Mouse (Mus musculus): ENCODE results near the gene Klhl2. TPM values are rescaled to one million over a fixed set of nuclear protein-coding genes. Genes with fewer than 3 reads are reported as not detected.

Klhl2 gene
- polyA plus RNA-seq (2015; fragmentation: Nextera tagmentation; extraction: Ambion mirVana): 38.1 and 40.5 TPM in 2 replicates

DNA sequence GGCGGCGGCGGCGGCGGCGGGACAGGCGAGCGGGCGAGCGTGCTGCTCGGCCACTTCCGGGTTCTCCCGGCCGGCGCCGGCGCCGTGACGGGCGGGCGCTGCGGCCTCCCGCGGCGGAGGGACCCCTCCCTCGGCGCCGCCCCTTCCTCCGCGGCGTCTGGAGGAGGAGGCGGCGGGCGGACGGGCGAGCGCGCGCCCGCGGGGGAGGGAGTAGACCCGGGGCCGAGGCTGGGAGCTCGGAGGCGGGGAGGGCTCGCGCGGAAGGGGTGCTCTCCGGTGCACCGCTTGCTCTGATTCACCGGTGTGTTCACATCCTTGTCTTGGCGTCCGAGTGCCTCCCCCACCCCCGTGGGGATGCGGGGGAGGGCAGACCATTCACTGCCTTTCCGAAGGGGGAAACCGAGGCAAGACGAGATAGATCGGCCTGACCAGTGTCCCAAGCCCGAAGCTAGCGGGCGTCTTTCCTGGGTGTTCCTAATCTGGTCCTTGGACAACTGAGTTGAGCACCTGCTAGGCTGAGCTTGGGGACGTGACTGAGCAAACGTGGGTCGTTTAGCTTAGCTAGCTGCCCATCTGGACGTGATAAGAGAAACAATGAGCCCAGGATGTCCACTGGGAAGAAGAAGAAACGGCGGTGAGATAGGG is at the start of gene Klhl2:
Klhl2 (minus strand) TSS at position 121 of the 645 bp plus-strand sequence.
- Histone ChIP-seq H3K4me1 (replicated peaks) (peaks cover 30% of the 10 kb centered on the region), H3K4me3 (peak within 1 kb of the TSS; percentile 90), H3K9me3 (no peaks in the 10 kb centered on the region), H3K9ac (peak within 1 kb of the TSS; percentile 91), H3K36me3 (no peaks in the 10 kb centered on the region), H3K27ac (replicated peaks) (peak within 1 kb of the TSS; percentile 94), H3K4me2 (peak within 1 kb of the TSS; percentile 75), H3K27me3 (no peaks in the 10 kb centered on the region)
- WGBS: under 1% methylated on average over 44 of the region's 68 CpGs
- peak; percentile 91 for ATAC-seq (ENCODE audit: low FRiP score, low read depth)

DNA sequence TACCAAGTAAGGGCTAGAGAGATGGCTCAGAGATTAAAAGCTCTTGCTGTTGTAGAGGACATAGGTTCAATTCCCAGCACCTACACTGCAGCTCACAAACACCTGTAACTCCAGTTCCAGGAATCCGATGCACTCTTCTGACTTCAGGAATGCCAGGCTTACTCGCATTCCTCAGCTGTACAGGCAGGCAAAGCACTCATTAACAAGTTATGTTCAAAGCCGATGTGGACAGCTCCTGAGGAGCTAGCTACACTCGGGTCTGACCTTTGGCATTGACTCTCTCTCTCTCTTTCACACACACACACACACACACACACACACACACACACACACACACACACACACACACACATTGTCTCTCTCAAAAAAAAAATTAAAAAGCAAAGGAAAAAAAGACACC is 48.9 kb upstream of the Klhl2 start:
- WGBS: 45% methylated on average over 4 of the region's 4 CpGs
- ATAC-seq (ENCODE audit: low FRiP score, low read depth): no peak

DNA sequence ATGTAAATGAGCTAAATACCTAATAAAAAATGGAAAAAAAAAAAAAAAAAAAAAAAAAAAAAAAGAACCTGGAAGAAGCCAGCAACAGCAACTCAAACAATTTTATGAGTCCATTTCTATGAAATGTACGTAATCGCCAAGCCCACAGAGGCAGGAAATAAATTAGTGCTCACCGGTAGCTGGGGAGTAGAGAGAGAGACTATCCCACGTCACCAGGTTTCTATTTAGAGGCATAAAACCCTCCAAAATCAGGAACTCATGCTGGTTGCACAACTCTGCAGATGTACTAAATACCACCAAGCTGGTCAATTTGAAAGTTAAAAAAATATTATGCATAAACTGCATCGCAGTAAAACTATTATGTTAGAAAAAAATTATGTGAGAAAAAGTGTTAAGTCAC is 46.9 kb upstream of the Klhl2 start:
- no peaks in the 10 kb centered on the region for H3K36me3 ChIP-seq
- 91% methylated on average over 5 of the region's 5 CpGs for WGBS
- ATAC-seq (ENCODE audit: low FRiP score, low read depth): no peak

More for the DNA sequence above, 48.9 kb upstream of the Klhl2 start:
- Histone ChIP-seq H3K27me3 (no peaks in the 10 kb centered on the region), H3K4me1 (replicated peaks) (no peaks in the 10 kb centered on the region), H3K9ac (no peak overlapping the region), H3K9me3 (no peaks in the 10 kb centered on the region), H3K36me3 (no peaks in the 10 kb centered on the region), H3K4me2 (no peak overlapping the region), H3K4me3 (no peak overlapping the region), H3K27ac (replicated peaks) (no peak overlapping the region)

DNA sequence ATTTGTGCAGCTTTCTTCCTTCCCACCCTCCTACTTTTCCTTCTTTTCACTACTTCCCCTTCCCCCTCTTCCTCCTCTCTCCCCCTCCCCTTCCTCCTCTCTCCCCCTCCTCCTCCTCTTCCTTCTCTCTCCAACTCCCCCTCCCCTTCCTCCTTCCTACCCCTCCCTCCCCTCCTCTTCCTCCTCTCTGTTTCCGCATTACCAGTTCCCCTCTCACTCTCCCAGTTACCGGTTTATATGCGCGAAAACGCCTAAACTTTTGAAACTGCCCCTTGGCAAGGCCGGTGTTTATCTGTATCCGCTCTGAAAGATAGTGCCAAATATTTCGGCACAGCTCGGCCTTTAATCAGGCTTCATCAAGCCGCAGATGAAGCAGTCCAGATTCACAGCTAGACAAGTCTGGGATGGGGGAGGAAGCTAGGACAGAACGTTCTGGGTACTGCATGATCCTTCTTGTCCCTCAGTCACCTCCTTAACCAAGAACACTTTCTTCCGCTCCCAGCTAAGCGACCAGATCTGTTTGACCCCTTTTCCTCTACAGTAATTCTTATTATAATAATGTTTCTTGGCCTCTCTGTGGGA is 30.9 kb upstream of the Klhl2 start:
- 45% methylated on average over 13 of the region's 13 CpGs for WGBS
- no peak for ATAC-seq (ENCODE audit: low FRiP score, low read depth)
- H3K27me3 ChIP-seq: no peaks in the 10 kb centered on the region
- H3K4me3 ChIP-seq: no peak overlapping the region
- H3K9ac ChIP-seq: no peak overlapping the region
- H3K36me3 ChIP-seq: no peaks in the 10 kb centered on the region
- no peaks in the 10 kb centered on the region for H3K9me3 ChIP-seq
- no peak overlapping the region for H3K4me2 ChIP-seq
- H3K27ac ChIP-seq (replicated peaks): no peak overlapping the region
- no peaks in the 10 kb centered on the region for H3K4me1 ChIP-seq (replicated peaks)

More for the DNA sequence above, 46.9 kb upstream of the Klhl2 start:
- Histone ChIP-seq H3K27me3 (no peaks in the 10 kb centered on the region), H3K4me1 (replicated peaks) (no peaks in the 10 kb centered on the region), H3K4me2 (no peak overlapping the region), H3K9ac (no peak overlapping the region), H3K9me3 (no peaks in the 10 kb centered on the region), H3K4me3 (no peak overlapping the region), H3K27ac (replicated peaks) (no peak overlapping the region)

DNA sequence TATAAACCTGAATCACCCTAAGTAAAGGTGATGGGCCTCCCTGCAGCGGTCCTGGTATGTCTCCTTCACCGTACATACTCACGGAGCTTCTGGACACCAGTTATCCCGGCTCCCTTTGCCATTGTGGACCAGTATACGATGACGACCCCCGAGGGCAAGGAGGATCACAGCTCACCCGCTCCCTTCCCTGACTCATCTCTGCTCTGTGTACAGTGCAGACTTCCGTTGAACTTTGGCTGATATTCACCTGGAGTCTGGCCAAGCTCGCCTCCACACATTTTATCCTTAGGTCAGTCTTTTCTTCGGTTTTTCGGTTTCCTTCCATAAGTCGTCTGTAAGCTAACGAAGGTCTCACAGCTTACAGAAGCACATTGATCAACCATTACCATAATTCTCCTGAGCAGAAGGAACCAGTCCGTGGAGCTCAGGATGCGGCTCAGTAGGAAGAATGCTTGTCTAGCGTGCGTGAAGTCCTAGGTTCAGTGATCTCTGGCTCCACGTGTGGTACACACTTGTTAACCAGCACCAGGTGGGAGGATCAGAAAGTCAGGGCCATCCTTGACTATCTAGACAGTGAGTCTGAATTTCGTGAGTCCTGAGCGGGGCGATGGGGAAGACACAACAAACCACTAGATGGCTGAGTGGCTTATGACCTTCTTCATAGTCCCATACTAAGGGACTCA is 28.0 kb upstream of the Klhl2 start:
- Histone ChIP-seq H3K4me2 (no peak overlapping the region), H3K4me1 (replicated peaks) (no peaks in the 10 kb centered on the region), H3K9me3 (no peaks in the 10 kb centered on the region), H3K36me3 (no peaks in the 10 kb centered on the region), H3K9ac (no peak overlapping the region), H3K4me3 (no peak overlapping the region), H3K27me3 (no peaks in the 10 kb centered on the region), H3K27ac (replicated peaks) (no peak overlapping the region)
- ATAC-seq (ENCODE audit: low FRiP score, low read depth): no peak
- WGBS: 93% methylated on average over 22 of the region's 22 CpGs

DNA sequence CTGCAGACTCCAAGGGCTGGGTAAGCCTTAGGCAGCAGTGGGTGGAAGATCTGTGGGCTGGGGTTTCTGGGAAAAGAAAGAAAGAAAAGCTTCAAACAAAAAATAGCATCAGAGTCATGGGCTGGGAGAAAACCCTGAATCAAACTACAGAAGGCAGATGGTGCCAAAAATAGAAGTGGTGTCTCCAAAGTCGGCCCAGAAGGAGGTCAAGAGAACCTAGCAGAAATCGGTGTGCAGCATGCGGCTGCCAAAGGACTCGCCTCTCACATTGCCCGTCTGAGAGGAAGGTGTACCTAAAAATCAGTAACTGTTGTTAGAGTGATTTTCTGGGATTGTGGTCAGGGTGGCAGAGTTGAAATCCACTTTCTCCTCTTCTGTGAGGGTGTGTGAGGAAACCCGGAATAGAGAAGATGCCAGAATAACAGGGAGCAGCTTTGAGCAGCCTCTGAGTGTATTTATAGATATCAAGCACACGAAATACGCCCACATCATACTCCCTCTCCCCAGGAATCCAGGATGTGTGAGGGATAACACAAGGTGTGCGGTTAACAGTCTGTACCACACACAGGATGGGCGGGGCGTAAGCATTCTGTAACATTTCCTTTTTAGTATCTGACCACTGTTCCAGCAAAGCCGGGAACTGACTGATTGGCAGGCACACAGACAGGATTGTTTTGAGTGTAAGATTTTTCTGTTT is 21.8 kb upstream of the Klhl2 start:
- no peak for ATAC-seq (ENCODE audit: low FRiP score, low read depth)
- WGBS: 91% methylated on average over 12 of the region's 12 CpGs

DNA sequence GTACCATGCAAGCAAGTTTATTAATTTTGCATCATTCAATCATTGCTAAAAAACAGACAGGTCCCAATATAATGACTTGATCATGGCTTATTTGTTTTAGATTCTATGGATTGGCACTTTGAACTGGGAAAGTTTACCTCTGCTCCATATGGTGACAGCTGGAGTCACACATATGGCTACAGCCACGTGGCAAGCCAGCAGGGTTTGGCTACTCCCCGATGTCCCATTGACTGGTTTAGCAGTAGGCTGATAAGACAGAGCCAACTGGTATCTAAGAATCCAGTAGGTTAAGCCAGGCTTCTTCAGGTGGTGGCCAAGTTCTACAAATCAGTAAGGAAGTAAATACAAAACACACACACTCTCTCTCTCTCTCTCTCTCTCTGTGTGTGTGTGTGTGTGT is 20.4 kb upstream of the Klhl2 start:
- no peaks in the 10 kb centered on the region for H3K4me1 ChIP-seq (replicated peaks)
- no peak overlapping the region for H3K4me3 ChIP-seq
- H3K4me2 ChIP-seq: no peak overlapping the region
- 55% methylated on average over 2 of the region's 2 CpGs for WGBS
- H3K36me3 ChIP-seq: no peaks in the 10 kb centered on the region
- no peak for ATAC-seq (ENCODE audit: low FRiP score, low read depth)
- no peaks in the 10 kb centered on the region for H3K27me3 ChIP-seq
- no peaks in the 10 kb centered on the region for H3K9me3 ChIP-seq
- no peak overlapping the region for H3K9ac ChIP-seq
- H3K27ac ChIP-seq (replicated peaks): no peak overlapping the region

More for the DNA sequence above, 21.8 kb upstream of the Klhl2 start:
- no peak overlapping the region for H3K27ac ChIP-seq (replicated peaks)
- H3K4me1 ChIP-seq (replicated peaks): no peaks in the 10 kb centered on the region
- H3K9ac ChIP-seq: no peak overlapping the region
- no peak overlapping the region for H3K4me3 ChIP-seq
- no peaks in the 10 kb centered on the region for H3K36me3 ChIP-seq
- no peaks in the 10 kb centered on the region for H3K27me3 ChIP-seq
- H3K9me3 ChIP-seq: no peaks in the 10 kb centered on the region
- H3K4me2 ChIP-seq: no peak overlapping the region

DNA sequence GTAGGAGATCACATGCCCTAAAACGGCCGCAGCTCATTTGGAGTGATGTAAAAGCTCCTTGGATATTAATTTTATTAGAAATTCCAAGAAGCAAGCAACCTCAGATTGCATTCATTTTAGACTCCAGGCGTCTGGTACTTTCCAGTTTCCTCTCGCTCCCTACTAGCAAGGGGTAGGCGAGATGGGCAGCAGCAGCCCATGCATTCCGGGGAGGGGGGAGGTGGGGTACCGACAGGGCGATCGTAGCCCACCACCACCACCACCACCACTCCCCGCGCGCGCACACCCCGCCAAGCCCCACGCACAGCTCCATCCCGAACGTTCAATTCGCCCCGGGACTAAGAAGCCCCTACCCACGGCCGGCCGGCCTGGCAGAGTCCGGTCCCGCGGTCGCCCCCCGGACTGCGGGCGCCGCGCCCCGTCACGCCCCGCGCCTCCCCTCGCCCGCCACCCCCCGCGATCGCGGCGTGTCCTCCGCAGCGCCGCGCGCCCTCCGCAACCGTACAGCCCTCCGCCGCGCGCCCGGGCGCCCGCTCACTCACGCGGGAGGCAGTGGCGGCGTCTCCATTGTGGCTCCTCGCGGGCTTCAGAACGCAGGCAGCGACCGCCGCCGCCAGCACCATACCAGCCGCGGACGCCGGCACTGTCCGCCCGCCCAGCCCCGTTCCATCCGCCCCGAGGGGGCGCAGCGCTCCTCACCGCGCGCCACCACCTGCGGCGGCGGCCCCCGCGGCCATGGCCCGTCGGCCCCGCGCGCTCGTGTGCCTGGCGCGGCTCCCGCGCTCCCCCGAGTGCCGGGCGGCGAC is 523 bp downstream of the Klhl2 start:
- peak; percentile 83 for ATAC-seq (ENCODE audit: low FRiP score, low read depth)
- Histone ChIP-seq H3K27ac (replicated peaks) (peak overlapping the region; percentile 94), H3K9me3 (no peaks in the 10 kb centered on the region), H3K27me3 (no peaks in the 10 kb centered on the region), H3K36me3 (no peaks in the 10 kb centered on the region), H3K4me3 (peak overlapping the region; percentile 90), H3K4me2 (peak overlapping the region; percentile 75), H3K4me1 (replicated peaks) (peaks cover 33% of the 10 kb centered on the region), H3K9ac (peak overlapping the region; percentile 91)
- under 1% methylated on average over 63 of the region's 100 CpGs for WGBS

DNA sequence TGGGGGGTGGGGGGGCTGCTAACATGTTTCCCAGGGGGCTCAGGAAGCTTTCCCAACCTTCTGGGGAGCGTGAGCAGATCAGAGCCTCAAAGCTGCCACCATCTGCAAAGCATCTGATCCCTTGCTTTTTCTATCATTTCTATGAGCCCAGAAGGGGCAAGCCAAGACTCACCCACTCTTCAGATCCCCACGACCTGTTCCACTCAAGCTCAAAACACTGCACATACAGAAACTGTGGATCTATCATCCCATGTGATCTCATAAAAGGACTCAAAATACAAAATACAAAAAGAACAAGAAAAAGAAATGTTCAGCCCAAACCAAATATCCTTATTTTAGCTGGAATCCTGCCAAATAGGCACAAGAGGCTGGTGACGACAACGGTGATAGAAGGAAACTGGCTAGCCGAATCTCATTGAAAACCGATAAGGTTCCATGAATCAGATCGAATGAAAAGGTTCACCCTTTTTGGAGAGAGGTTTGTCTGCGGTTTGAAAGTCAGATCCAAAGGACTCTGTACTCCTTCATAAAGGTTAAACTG is 1.5 kb downstream of the Klhl2 start:
- H3K9ac ChIP-seq: peak overlapping the region; percentile 91
- no peaks in the 10 kb centered on the region for H3K36me3 ChIP-seq
- peak overlapping the region; percentile 94 for H3K27ac ChIP-seq (replicated peaks)
- no peak for ATAC-seq (ENCODE audit: low FRiP score, low read depth)
- H3K4me1 ChIP-seq (replicated peaks): peaks cover 42% of the 10 kb centered on the region
- H3K4me3 ChIP-seq: peak overlapping the region; percentile 90
- peak overlapping the region; percentile 75 for H3K4me2 ChIP-seq
- no peaks in the 10 kb centered on the region for H3K9me3 ChIP-seq
- WGBS: 4% methylated on average over 8 of the region's 8 CpGs
- H3K27me3 ChIP-seq: no peaks in the 10 kb centered on the region

DNA sequence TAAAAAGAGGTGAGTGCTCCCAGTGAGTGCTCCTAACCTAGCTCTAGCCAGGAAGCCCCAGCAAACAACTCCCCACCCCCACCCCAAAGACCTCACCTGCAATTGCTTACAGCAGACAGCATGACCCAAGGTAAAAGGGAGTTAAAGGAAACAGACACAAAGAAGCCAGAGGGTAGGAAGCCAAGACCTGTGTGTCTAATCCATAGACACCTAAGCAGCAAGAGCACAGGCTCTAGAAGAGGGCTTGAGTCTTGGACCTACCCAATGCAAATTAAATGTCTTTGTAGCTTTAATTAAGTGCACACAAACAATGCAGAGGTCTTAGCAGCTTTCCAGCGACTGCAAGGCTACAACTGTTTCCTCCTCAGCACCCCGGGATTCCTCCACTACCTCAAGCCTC is 2.2 kb downstream of the Klhl2 start:
- Histone ChIP-seq H3K27ac (replicated peaks) (no peak overlapping the region), H3K9me3 (no peaks in the 10 kb centered on the region), H3K9ac (no peak overlapping the region; the same call in 1 of the 2 replicates), H3K4me2 (peak overlapping the region; percentile 75), H3K27me3 (no peaks in the 10 kb centered on the region), H3K4me3 (peak overlapping the region; percentile 90), H3K4me1 (replicated peaks) (peaks cover 42% of the 10 kb centered on the region), H3K36me3 (no peaks in the 10 kb centered on the region)
- no peak for ATAC-seq (ENCODE audit: low FRiP score, low read depth)
- WGBS: 4% methylated on average over 2 of the region's 2 CpGs

DNA sequence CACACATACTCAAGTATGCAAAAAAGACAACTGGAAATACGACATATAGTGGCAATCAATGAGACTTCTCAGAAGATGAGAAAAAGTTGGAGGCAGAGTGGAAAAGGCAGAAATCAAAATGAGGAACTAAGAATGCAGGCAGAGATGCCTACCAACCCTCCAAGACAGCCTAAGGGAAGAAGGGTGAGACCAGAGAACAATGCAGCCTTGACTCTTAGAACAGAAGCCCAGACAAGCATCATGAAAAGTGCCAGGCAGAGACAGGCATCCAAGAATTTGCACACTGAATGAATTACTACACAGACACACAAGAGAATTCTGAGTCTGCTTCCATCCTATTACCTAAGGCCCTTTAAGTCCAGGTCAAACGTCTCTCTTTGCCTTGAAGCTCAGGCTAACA is 2.6 kb downstream of the Klhl2 start:
- Histone ChIP-seq H3K27ac (replicated peaks) (no peak overlapping the region), H3K36me3 (no peaks in the 10 kb centered on the region), H3K4me1 (replicated peaks) (peaks cover 42% of the 10 kb centered on the region), H3K9me3 (no peaks in the 10 kb centered on the region), H3K4me2 (peak overlapping the region; percentile 75), H3K9ac (no peak overlapping the region), H3K4me3 (peak overlapping the region; percentile 90; the same call in 1 of the 2 replicates), H3K27me3 (no peaks in the 10 kb centered on the region)
- ATAC-seq (ENCODE audit: low FRiP score, low read depth): no peak
- WGBS: 54% methylated on average over 2 of the region's 2 CpGs

Data from hindbrain, embryonic 15.5 days (tissue).